Mouse (Mus musculus): ENCODE results near the gene A4galt.
"Not testable (repeated sequence)": the region's sequence is repeated elsewhere in the genome, so short reads cannot be mapped to it uniquely, and the experiment has no call there.

DNA sequence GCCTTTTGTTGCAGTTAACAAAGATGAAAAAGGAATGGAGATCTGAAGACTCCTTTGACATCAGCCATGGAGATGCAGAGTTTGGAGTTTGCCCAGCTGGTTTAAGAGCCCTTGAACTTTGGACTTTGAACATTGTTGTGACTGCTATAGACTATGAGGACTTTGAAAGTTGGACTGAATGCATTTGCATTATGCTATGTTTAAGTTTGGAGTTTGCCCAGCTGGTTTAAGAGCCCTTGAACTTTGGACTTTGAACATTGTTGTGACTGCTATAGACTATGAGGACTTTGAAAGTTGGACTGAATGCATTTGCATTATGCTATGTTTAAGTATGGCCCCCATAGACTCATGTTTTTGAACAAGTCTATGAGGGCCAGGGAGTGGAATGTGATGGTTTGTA is 22.7 kb upstream of the A4galt start:
- not testable (repeated sequence) for TF ChIP-seq POLR2A (IDR thresholded peaks at IDR 0.05; ENCODE audit: borderline replicate concordance, insufficient read depth, low read length); CTCF (IDR thresholded peaks at IDR 0.05; ENCODE audit: borderline replicate concordance, insufficient read depth, low read depth, low read length)
